Mouse (Mus musculus): ENCODE results near the gene Lyz2. TPM values are rescaled to one million over a fixed set of nuclear protein-coding genes. Genes with fewer than 3 reads are reported as not detected.
A peak's percentile ranks its signal among the peaks of the same experiment; 100 is the strongest.

Lyz2 gene
- polyA plus RNA-seq, 1 experiment from 2014 or later, result 11.1 TPM

- Histone ChIP-seq H3K27ac (ENCODE audit: low read depth, low read length) (no peak overlapping the region), H3K9me3 (ENCODE audit: control insufficient read depth, low read length) (no peaks in the 10 kb centered on the region), H3K27me3 (ENCODE audit: control insufficient read depth, insufficient read depth, low read length) (no peaks in the 10 kb centered on the region), H3K4me3 (ENCODE audit: low read depth, low read length) (no peak overlapping the region), H3K4me2 (ENCODE audit: low read depth, low read length, severe bottlenecking) (no peak overlapping the region), H3K4me1 (replicated peaks; ENCODE audit: control insufficient read depth, insufficient read depth, low read length) (no peaks in the 10 kb centered on the region), H3K36me3 (ENCODE audit: control insufficient read depth, insufficient read depth, low read length) (no peaks in the 10 kb centered on the region), H3K9ac (ENCODE audit: low read length) (no peak overlapping the region)
- 65% methylated on average over 11 of the region's 11 CpGs for WGBS
- no peak for ATAC-seq (replicated peaks; ENCODE audit: low FRiP score)
- DNase-seq (ENCODE audit: low spot score), result no peak
Measured at GRCm38 (mm10) chr10:117235866-117236265, 46.3 kb downstream of the Lyz2 start.

GRCm38 (mm10) chr10:117234825-117235224 lies 47.3 kb downstream of the Lyz2 start:
- Histone ChIP-seq H3K9me3 (ENCODE audit: control insufficient read depth, low read length) (no peaks in the 10 kb centered on the region), H3K27me3 (ENCODE audit: control insufficient read depth, insufficient read depth, low read length) (no peaks in the 10 kb centered on the region), H3K36me3 (ENCODE audit: control insufficient read depth, insufficient read depth, low read length) (no peaks in the 10 kb centered on the region), H3K27ac (ENCODE audit: low read depth, low read length) (no peak overlapping the region), H3K4me3 (ENCODE audit: low read depth, low read length) (no peak overlapping the region), H3K9ac (ENCODE audit: low read length) (no peak overlapping the region), H3K4me1 (replicated peaks; ENCODE audit: control insufficient read depth, insufficient read depth, low read length) (no peaks in the 10 kb centered on the region), H3K4me2 (ENCODE audit: low read depth, low read length, severe bottlenecking) (no peak overlapping the region)
- WGBS, result 74% methylated on average over 4 of the region's 4 CpGs
- DNase-seq (ENCODE audit: low spot score) (no peak), ATAC-seq (replicated peaks; ENCODE audit: low FRiP score) (no peak)

- no peak for ATAC-seq (replicated peaks; ENCODE audit: low FRiP score)
- peak; percentile 57 for DNase-seq (ENCODE audit: low spot score)
- Histone ChIP-seq H3K4me2 (ENCODE audit: low read depth, low read length, severe bottlenecking) (no peak overlapping the region), H3K9me3 (ENCODE audit: control insufficient read depth, low read length) (no peaks in the 10 kb centered on the region), H3K36me3 (ENCODE audit: control insufficient read depth, insufficient read depth, low read length) (no peaks in the 10 kb centered on the region), H3K27me3 (ENCODE audit: control insufficient read depth, insufficient read depth, low read length) (no peaks in the 10 kb centered on the region), H3K27ac (ENCODE audit: low read depth, low read length) (no peak overlapping the region), H3K4me3 (ENCODE audit: low read depth, low read length) (no peak overlapping the region), H3K4me1 (replicated peaks; ENCODE audit: control insufficient read depth, insufficient read depth, low read length) (no peaks in the 10 kb centered on the region), H3K9ac (ENCODE audit: low read length) (no peak overlapping the region)
- WGBS, result 77% methylated on average over 16 of the region's 16 CpGs
Measured at GRCm38 (mm10) chr10:117229826-117230225, 52.3 kb downstream of the Lyz2 start.

Other genes with a start within 250 kb of the Lyz2 start
- gene Lrrc10, start 237.0 kb downstream of the Lyz2 start, polyA plus RNA-seq (2014; fragmentation: Nextera tagmentation; extraction: Ambion mirVana), result not detected in 2 replicates
- 294 and 318 TPM in 2 replicates for gene Cct2, start 218.5 kb downstream of the Lyz2 start, polyA plus RNA-seq (2014; fragmentation: Nextera tagmentation; extraction: Ambion mirVana)
- gene Frs2, start 133.8 kb downstream of the Lyz2 start, polyA plus RNA-seq (2014; fragmentation: Nextera tagmentation; extraction: Ambion mirVana), result 29.4 and 31.9 TPM in 2 replicates
- 153 and 165 TPM in 2 replicates for gene Yeats4, start 57.8 kb downstream of the Lyz2 start, polyA plus RNA-seq (2014; fragmentation: Nextera tagmentation; extraction: Ambion mirVana)
- gene 9530003J23Rik, start 43.6 kb downstream of the Lyz2 start, polyA plus RNA-seq (2014; fragmentation: Nextera tagmentation; extraction: Ambion mirVana), result not detected in 2 replicates
- gene Lyz1, start 10.5 kb upstream of the Lyz2 start, polyA plus RNA-seq (2014; fragmentation: Nextera tagmentation; extraction: Ambion mirVana), result not detected in 2 replicates
- 275 and 282 TPM in 2 replicates for gene Cpsf6, start 97.7 kb upstream of the Lyz2 start, polyA plus RNA-seq (2014; fragmentation: Nextera tagmentation; extraction: Ambion mirVana)

Data from forebrain, embryonic 11.5 days (tissue).